Mouse (Mus musculus) ES-E14 (cell line): ENCODE results near the gene Rcan3. TPM values are rescaled to one million over a fixed set of nuclear protein-coding genes. Genes with fewer than 3 reads are reported as not detected.
A peak's percentile ranks its signal among the peaks of the same experiment; 100 is the strongest.

ENCODE experiments used
- DNase-seq: peaks from one replicate; pipeline ENCODE4 v3.0.0-alpha.2; 2013; ENCODE audit warnings: low read depth, low spot score
- H3K27ac ChIP-seq: 2 replicates; pipeline ENCODE4 v1.5.1; 2012; ENCODE audit warnings: low read depth, mild to moderate bottlenecking, low read length, moderate library complexity, mixed read lengths; ENCODE audit not compliant: poor library complexity, insufficient read depth, severe bottlenecking
- H3K36me3 ChIP-seq: 2 replicates; pipeline ENCODE4 v1.6.1; 2012; ENCODE audit warnings: mild to moderate bottlenecking, low read length, moderate library complexity, mixed read lengths; ENCODE audit not compliant: control insufficient read depth, poor library complexity, insufficient read depth, severe bottlenecking
- H3K4me1 ChIP-seq, 2 experiments: fragments of 150-350 bp in 1 of 2; sonication (generic) in 1 of 2; 2 replicates each; pipeline ENCODE4 v1.6.1; 2012; ENCODE audit warnings: low read length in 2 of 2, mild to moderate bottlenecking in 1 of 2, mixed read lengths in 1 of 2; ENCODE audit not compliant: control insufficient read depth in 2 of 2, insufficient read depth in 2 of 2, poor library complexity in 1 of 2
- H3K4me3 ChIP-seq, 2 experiments: fragments of 150-350 bp in 1 of 2; sonication (generic) in 1 of 2; 2 replicates each; pipeline ENCODE4 v1.5.1; 2012; ENCODE audit warnings: low read length in 2 of 2, low read depth in 1 of 2, mild to moderate bottlenecking in 1 of 2, mixed read lengths in 1 of 2; ENCODE audit not compliant: insufficient read depth in 1 of 2, poor library complexity in 1 of 2, severe bottlenecking in 1 of 2
- H3K9ac ChIP-seq: 2 replicates; pipeline ENCODE4 v1.6.1; 2012; ENCODE audit warnings: low read depth, mild to moderate bottlenecking, low read length, mixed read lengths; ENCODE audit not compliant: poor library complexity, insufficient read depth, severe bottlenecking
- H3K9me3 ChIP-seq: fragments of 150-350 bp; sonication (generic); 2 replicates; pipeline ENCODE4 v1.6.1; 2012; ENCODE audit warnings: low read depth, mild to moderate bottlenecking, low read length; ENCODE audit not compliant: control insufficient read depth, insufficient read depth
- CHD2 ChIP-seq: IDR thresholded peaks from 2 replicates; pipeline ENCODE4 v1.6.1; 2014; ENCODE audit warnings: mild to moderate bottlenecking, low read depth, low read length, inconsistent platforms
- HCFC1 ChIP-seq: IDR thresholded peaks from 2 replicates; pipeline ENCODE4 v1.6.1; 2012; ENCODE audit warnings: low read length, inconsistent platforms, borderline replicate concordance; ENCODE audit not compliant: insufficient read depth
- MAFK ChIP-seq: IDR thresholded peaks from 2 replicates; pipeline ENCODE4 v1.6.1; 2014; ENCODE audit warnings: mild to moderate bottlenecking, low read depth, low read length, inconsistent platforms; ENCODE audit not compliant: insufficient read depth
- ZC3H11A ChIP-seq: IDR thresholded peaks from 2 replicates; pipeline ENCODE4 v1.6.1; 2012; ENCODE audit warnings: low read depth, mild to moderate bottlenecking, inconsistent platforms, low read length, borderline replicate concordance
- ZNF384 ChIP-seq: IDR thresholded peaks from 2 replicates; pipeline ENCODE4 v1.6.1; 2012; ENCODE audit warnings: low read depth, low read length, inconsistent platforms
- in situ Hi-C, 2 experiments: fragments of 600-800 bp; cut with MboI; formaldehyde crosslinking; loops; one replicate each; pipeline ENCODE4 v1.15.1; 2025; ENCODE audit warnings: low sequenced_read_pairs in 2 of 2, inconsistent platforms in 1 of 2; ENCODE audit not compliant: unreplicated experiment in 2 of 2
- total RNA-seq: library from RNA; depleted of rRNA; stranded (reverse); fragments of 300-350 nt; gene quantifications from 2 replicates; pipeline ENCODE4 v1.2.3, GENCODE M21; 2012

Gene Rcan3
- total RNA-seq, 1 experiment = 11.2 TPM

- in situ Hi-C loops = no loop called here
- H3K4me3 ChIP-seq = peak within 1 kb of the TSS; percentile 44 to 50
- H3K36me3 ChIP-seq = no peaks in the 10 kb centered on the region
- no peak within 1 kb of the TSS for H3K27ac ChIP-seq
- TF ChIP-seq MAFK = no peak
- no peak for TF ChIP-seq ZC3H11A
- no peak for TF ChIP-seq ZNF384
- TF ChIP-seq CHD2 = no peak
- TF ChIP-seq HCFC1 = no peak
- H3K9me3 ChIP-seq = no peaks in the 10 kb centered on the region
- no peak for DNase-seq
- peak within 1 kb of the TSS; percentile 6; the same call in 1 of the 2 replicates for H3K9ac ChIP-seq
- H3K4me1 ChIP-seq = peaks cover 0 to 4% of the 10 kb centered on the region in 2 experiments; a peak in 1 of 4 replicates
Measured at GRCm38 (mm10) chr4:135397991-135398390, 35.7 kb downstream of the Rcan3 start, which contains the start of gene Ncmap. Gene Ncmap (minus strand): TSS chr4:135398227.

- H3K9me3 ChIP-seq = no peaks in the 10 kb centered on the region
- no peak for TF ChIP-seq MAFK
- no peak for TF ChIP-seq HCFC1
- no peak for TF ChIP-seq ZC3H11A
- TF ChIP-seq CHD2 = no peak
- no peak for TF ChIP-seq ZNF384
- no peak for DNase-seq
- H3K36me3 ChIP-seq = no peaks in the 10 kb centered on the region
- H3K9ac ChIP-seq = peak overlapping the region; percentile 6; the same call in 1 of the 2 replicates
- in situ Hi-C loops = no loop called here
- H3K27ac ChIP-seq = no peak overlapping the region
- H3K4me3 ChIP-seq = peak overlapping the region; percentile 44 to 50
- peaks cover 0 to 4% of the 10 kb centered on the region in 2 experiments; a peak in 1 of 4 replicates for H3K4me1 ChIP-seq
Measured at GRCm38 (mm10) chr4:135397551-135397950, 36.1 kb downstream of the Rcan3 start.

GRCm38 (mm10) chr4:135396303-135396702, 37.4 kb downstream of the Rcan3 start:
- Histone ChIP-seq H3K9ac (no peak overlapping the region), H3K4me1 (peaks cover 0 to 4% of the 10 kb centered on the region in 2 experiments; a peak in 1 of 4 replicates)
- TF ChIP-seq ZNF384 (no peak), CHD2 (no peak), HCFC1 (no peak), MAFK (no peak), ZC3H11A (no peak)

DNA sequence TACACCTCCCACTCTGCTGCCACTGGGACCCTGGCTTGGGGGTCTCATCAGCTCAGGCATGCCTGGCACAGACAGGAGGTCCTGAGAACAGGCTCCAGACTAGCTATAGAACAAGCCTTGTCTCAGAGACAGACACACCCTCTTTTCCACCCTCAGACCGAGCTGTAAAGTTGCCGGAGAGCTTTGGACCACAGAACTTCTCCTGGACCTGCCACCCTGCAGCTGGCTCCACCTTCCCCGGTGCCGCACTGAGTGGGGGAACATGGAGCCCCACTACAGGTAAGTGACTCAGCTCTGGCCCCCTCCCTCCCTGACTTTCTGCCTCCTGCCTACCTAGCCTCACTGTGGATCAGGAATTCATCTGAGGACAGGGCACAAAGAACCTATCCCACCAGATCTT, 38.3 kb downstream of the Rcan3 start:
- no peak overlapping the region for H3K4me3 ChIP-seq
- DNase-seq = no peak
- peaks cover 0 to 6% of the 10 kb centered on the region in 2 experiments; a peak in 2 of 4 replicates for H3K4me1 ChIP-seq
- TF ChIP-seq MAFK = no peak
- no peak for TF ChIP-seq ZC3H11A
- no peak for TF ChIP-seq CHD2
- TF ChIP-seq ZNF384 = no peak
- no peak for TF ChIP-seq HCFC1
- in situ Hi-C loops = no loop called here
- H3K27ac ChIP-seq = no peak overlapping the region
- no peaks in the 10 kb centered on the region for H3K9me3 ChIP-seq
- no peak overlapping the region for H3K9ac ChIP-seq
- no peaks in the 10 kb centered on the region for H3K36me3 ChIP-seq

More at GRCm38 (mm10) chr4:135396303-135396702, 37.4 kb downstream of the Rcan3 start:
- Histone ChIP-seq H3K27ac (no peak overlapping the region), H3K4me3 (no peak overlapping the region), H3K36me3 (no peaks in the 10 kb centered on the region), H3K9me3 (no peaks in the 10 kb centered on the region)
- DNase-seq = no peak
- in situ Hi-C loops = no loop called here
